Mouse (Mus musculus): ENCODE data around the gene Thumpd1.

DNA sequence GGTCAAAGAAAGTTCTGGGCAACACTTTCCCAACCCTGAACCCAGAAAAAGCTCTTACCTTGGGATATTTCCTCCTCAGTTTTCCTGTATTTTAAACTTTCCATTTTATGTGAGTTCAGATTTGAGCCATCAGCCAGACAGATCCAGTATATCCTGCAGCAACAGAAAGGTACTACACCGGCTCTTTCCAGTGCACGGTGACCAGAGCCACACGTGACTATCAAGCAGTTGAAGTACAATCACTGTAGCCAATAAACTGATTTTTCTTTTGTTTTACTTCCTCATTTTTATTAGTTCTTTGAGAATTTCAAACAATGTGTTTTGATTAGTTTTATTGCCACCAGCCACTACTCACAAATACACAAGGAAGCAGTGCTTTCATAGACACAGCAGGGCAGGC lies 43.8 kb upstream of the Thumpd1 start:
- no peak for TF ChIP-seq CTCF (IDR thresholded peaks at IDR 0.05; ENCODE audit: insufficient read depth, low read depth, low read length)
- TF ChIP-seq POLR2A (IDR thresholded peaks at IDR 0.05; ENCODE audit: insufficient read depth, low read depth, low read length) = no peak

Measured in olfactory bulb, adult 2 months (tissue).